Mouse (Mus musculus) kidney, adult 10 weeks (tissue): ENCODE results near the gene Pla2g12b. TPM values are rescaled to one million over a fixed set of nuclear protein-coding genes. Genes with fewer than 3 reads are reported as not detected.

Experiments
- polyA plus RNA-seq: library from polyadenylated mRNA; stranded (reverse); fragments of 350-450 nt; fragmentation: Illumina TruSeq; extraction: RNeasy Lipid Tissue Mini Kit (QIAGEN cat#74804); gene quantifications from one replicate; pipeline ENCODE4 v1.2.3, GENCODE M21; 2014; ENCODE audit warnings: low read depth, low replicate concordance

Gene Pla2g12b
- not detected for polyA plus RNA-seq

DNA sequence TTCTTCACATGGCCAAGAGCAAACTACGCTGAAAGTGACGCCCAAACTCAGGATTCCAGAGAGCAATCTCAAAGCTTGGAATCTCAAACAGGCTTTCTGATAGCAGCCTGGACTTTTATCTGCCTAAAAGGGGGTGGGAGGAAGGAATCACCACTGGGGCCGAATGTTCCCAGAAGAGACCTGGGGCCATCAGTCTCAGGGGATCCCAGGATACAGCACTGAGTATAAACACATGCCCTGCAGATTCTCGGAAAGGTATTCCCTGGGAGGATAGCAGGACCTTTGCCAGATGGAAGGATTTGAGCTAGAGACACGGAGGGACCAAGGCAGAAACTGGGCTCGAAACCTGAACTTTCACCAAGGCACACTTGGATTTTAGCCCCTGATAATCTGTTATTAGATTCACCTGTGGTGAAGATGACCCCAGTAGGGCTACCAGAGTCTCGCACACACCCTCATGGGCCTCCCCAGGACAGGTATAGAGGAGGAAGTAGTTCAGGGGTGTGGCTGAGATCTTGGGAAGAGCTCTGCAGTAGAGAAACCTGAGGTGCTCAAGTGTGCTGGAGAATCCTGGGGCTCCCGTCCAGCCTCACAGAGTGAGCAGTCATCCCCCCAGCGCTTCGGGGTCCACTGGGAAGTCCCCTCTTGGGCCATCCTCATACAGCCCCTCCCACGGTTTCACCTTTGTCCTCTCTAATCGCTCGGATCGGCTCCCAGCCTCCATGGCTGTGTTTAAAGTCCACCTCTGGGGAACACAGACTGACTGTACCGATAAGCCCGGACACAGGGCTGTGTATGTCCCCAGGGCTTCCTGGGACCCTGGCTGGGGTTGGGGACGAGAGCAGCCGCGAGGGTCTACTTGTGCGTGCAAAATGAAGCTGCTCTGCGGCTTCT lies at the start of gene Pla2g12b:
TSS of gene Pla2g12b (plus strand) at position 762 of the 894 bp plus-strand sequence.

DNA sequence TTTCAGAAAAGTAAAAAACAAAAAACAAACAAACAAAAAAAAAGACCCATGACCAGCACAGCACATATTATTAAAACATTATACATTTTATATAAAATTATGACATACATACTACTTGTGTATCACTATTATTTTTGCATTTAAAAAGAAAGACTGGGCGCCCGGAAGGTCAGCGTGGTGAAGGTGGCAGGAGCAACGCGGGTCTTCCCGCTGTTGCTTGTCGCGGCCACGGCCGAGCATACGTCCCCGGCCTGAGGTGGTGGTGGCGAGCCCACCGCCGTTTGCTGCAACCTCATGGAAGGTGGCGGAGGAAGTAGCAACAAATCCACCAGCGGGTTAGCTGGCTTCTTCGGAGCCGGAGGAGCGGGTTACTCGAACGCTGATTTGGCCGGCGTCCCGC lies 8.0 kb upstream of the Pla2g12b start, which contains the start of gene Gm10273:
TSS of gene Gm10273 (plus strand) at position 172 of the 400 bp plus-strand sequence.

DNA sequence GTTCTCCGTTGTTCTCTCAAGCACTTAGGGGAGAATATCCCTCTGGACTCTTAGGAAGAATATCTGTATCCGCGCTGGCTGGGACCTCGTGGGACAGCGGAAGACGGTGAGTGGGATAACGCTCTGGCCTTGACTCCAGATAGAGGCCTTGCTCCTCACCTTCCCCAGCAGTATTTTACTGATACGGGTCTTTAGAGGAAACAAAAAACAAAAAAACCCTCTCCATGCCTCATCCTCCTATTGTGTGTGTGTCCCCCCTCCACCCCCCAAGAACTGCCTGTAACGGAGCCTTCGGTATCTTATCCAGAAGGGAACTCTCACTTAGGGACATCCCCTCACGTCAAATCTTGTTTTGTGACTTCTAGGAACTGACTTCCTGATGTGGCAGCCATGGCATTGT lies 38.3 kb downstream of the Pla2g12b start, which contains the start of gene Oit3:
TSS of gene Oit3 (minus strand) at position 44 of the 400 bp plus-strand sequence.

Other genes starting within 250 kb of the Pla2g12b start
- gene Sept10, start 181.8 kb upstream of the Pla2g12b start, polyA plus RNA-seq: 43.5 TPM
- gene Sowahc, start 181.7 kb upstream of the Pla2g12b start, polyA plus RNA-seq: 29.9 TPM
- gene P4ha1, start 80.4 kb upstream of the Pla2g12b start, polyA plus RNA-seq: 55.5 TPM
- 19.5 TPM for gene Gm10273, start 8.0 kb upstream of the Pla2g12b start, polyA plus RNA-seq
- gene Oit3, start 38.1 kb downstream of the Pla2g12b start, polyA plus RNA-seq: not detected
- gene Gm10322, start 212.4 kb downstream of the Pla2g12b start, polyA plus RNA-seq: not detected
- gene Mcu, start 213.0 kb downstream of the Pla2g12b start, polyA plus RNA-seq: 15.6 TPM